Mouse (Mus musculus) liver, embryonic 13.5 days (tissue): ENCODE measurements at regions not wholly inside any gene's neighbourhood (a gene's known extent, or its start where the extent isn't known, plus 50 kb on each side); places are given as distances from the start of the nearest gene placed in this dataset.

Experiments used
- ATAC-seq: fragments of 200-750 bp; cut with Nextera tagmentation; 2 replicates; pipeline ENCODE4 v1.8.0; 2017; ENCODE audit warnings: low read depth, mild to moderate bottlenecking, moderate number of reproducible peaks, moderate library complexity
- DNase-seq: peaks from one replicate; pipeline ENCODE4 v3.0.0; 2022
- H3K27ac ChIP-seq: fragments of 300-500 bp; sonication (generic); 2 replicates; pipeline ENCODE4 v1.5.1; 2015; ENCODE audit warnings: moderate library complexity, mild to moderate bottlenecking, inconsistent platforms
- H3K27me3 ChIP-seq: fragments of 300-500 bp; sonication (generic); 2 replicates; pipeline ENCODE4 v1.6.1; 2015; ENCODE audit warnings: mild to moderate bottlenecking, inconsistent platforms
- H3K36me3 ChIP-seq: fragments of 300-500 bp; sonication (generic); 2 replicates; pipeline ENCODE4 v1.6.1; 2015; ENCODE audit warnings: mild to moderate bottlenecking, inconsistent platforms
- H3K4me1 ChIP-seq: fragments of 300-500 bp; sonication (generic); replicated peaks from 2 replicates; pipeline ENCODE4 v1.6.1; 2015; ENCODE audit warnings: inconsistent platforms
- H3K4me2 ChIP-seq: fragments of 300-500 bp; sonication (generic); 2 replicates; pipeline ENCODE4 v1.6.1; 2015; ENCODE audit warnings: inconsistent platforms, mild to moderate bottlenecking, moderate library complexity
- H3K4me3 ChIP-seq: fragments of 300-500 bp; sonication (generic); replicated peaks from 2 replicates; pipeline ENCODE4 v1.5.1; 2015; ENCODE audit warnings: mild to moderate bottlenecking, inconsistent platforms
- H3K9ac ChIP-seq: fragments of 300-500 bp; sonication (generic); 2 replicates; pipeline ENCODE4 v1.6.1; 2015; ENCODE audit warnings: mild to moderate bottlenecking, inconsistent platforms
- H3K9me3 ChIP-seq: fragments of 300-500 bp; sonication (generic); replicated peaks from 2 replicates; pipeline ENCODE4 v1.6.1; 2016; ENCODE audit warnings: inconsistent platforms
- WGBS: fragments of 180-500 bp; shearing (Covaris S2); methylation state at CpG from one replicate; pipeline ENCODE4 v1.1.7; 2015; ENCODE audit not compliant: insufficient replicate concordance; 5-methylcytosine and 5-hydroxymethylcytosine counted together

GRCm38 (mm10) chr11:79823631-79824310 lies 138.4 kb downstream of the Utp6 start:
- WGBS: 75% methylated on average over 11 of the region's 11 CpGs
- H3K36me3 ChIP-seq: no peaks in the 10 kb centered on the region
- no peak for ATAC-seq
- H3K4me1 ChIP-seq: no peaks in the 10 kb centered on the region
- DNase-seq: no peak
- no peak overlapping the region for H3K9ac ChIP-seq
- H3K4me3 ChIP-seq: no peak overlapping the region
- no peak overlapping the region for H3K4me2 ChIP-seq
- no peak overlapping the region for H3K27ac ChIP-seq
- no peaks in the 10 kb centered on the region for H3K9me3 ChIP-seq
- H3K27me3 ChIP-seq: no peaks in the 10 kb centered on the region

GRCm38 (mm10) chr11:79821986-79822385 lies 140.2 kb downstream of the Utp6 start:
- 68% methylated on average over 5 of the region's 5 CpGs for WGBS
- no peaks in the 10 kb centered on the region for H3K36me3 ChIP-seq
- DNase-seq: no peak
- ATAC-seq: no peak
- H3K27me3 ChIP-seq: no peaks in the 10 kb centered on the region
- H3K4me1 ChIP-seq: no peaks in the 10 kb centered on the region
- no peak overlapping the region for H3K4me3 ChIP-seq
- H3K9ac ChIP-seq: no peak overlapping the region
- H3K9me3 ChIP-seq: no peaks in the 10 kb centered on the region
- H3K27ac ChIP-seq: no peak overlapping the region
- no peak overlapping the region for H3K4me2 ChIP-seq

- 79% methylated on average over 3 of the region's 3 CpGs for WGBS
- Histone ChIP-seq H3K4me3 (no peak overlapping the region), H3K9me3 (no peaks in the 10 kb centered on the region), H3K27ac (no peak overlapping the region), H3K27me3 (no peaks in the 10 kb centered on the region), H3K4me2 (no peak overlapping the region), H3K4me1 (no peaks in the 10 kb centered on the region), H3K9ac (no peak overlapping the region), H3K36me3 (no peaks in the 10 kb centered on the region)
- ATAC-seq (no peak), DNase-seq (no peak)
Measured at GRCm38 (mm10) chr11:79815156-79815555, 147.0 kb downstream of the Utp6 start.

- H3K9ac ChIP-seq: no peak overlapping the region
- no peaks in the 10 kb centered on the region for H3K36me3 ChIP-seq
- WGBS: 30% methylated on average over 17 of the region's 17 CpGs
- no peak for ATAC-seq
- H3K4me2 ChIP-seq: no peak overlapping the region
- no peak for DNase-seq
- no peaks in the 10 kb centered on the region; the same call in 1 of the 2 replicates for H3K27me3 ChIP-seq
- H3K4me1 ChIP-seq: 0 out of 2 replicates have a peak, but pooled peaks cover 4% of the 10 kb centered on the region
- no peak overlapping the region for H3K27ac ChIP-seq
- peaks cover 6% of the 10 kb centered on the region; the same call in 1 of the 2 replicates for H3K9me3 ChIP-seq
- H3K4me3 ChIP-seq: no peak overlapping the region
Measured at GRCm38 (mm10) chr11:79806911-79807466, 155.2 kb downstream of the Utp6 start.

GRCm38 (mm10) chr11:79806417-79806816 lies 155.8 kb downstream of the Utp6 start:
- H3K27ac ChIP-seq: no peak overlapping the region
- H3K9me3 ChIP-seq: peaks cover 6% of the 10 kb centered on the region; the same call in 1 of the 2 replicates
- no peak overlapping the region for H3K9ac ChIP-seq
- ATAC-seq (no peak), DNase-seq (no peak)
- 0 out of 2 replicates have a peak, but pooled peaks cover 4% of the 10 kb centered on the region for H3K4me1 ChIP-seq
- H3K4me2 ChIP-seq: no peak overlapping the region
- no peaks in the 10 kb centered on the region; the same call in 1 of the 2 replicates for H3K27me3 ChIP-seq
- H3K36me3 ChIP-seq: no peaks in the 10 kb centered on the region
- no peak overlapping the region for H3K4me3 ChIP-seq
- 74% methylated on average over 10 of the region's 10 CpGs for WGBS

- WGBS: 74% methylated on average over 10 of the region's 10 CpGs
- DNase-seq (no peak), ATAC-seq (no peak)
- no peak overlapping the region for H3K4me2 ChIP-seq
- H3K27me3 ChIP-seq: no peaks in the 10 kb centered on the region; the same call in 1 of the 2 replicates
- H3K4me3 ChIP-seq: no peak overlapping the region
- H3K9ac ChIP-seq: no peak overlapping the region
- H3K9me3 ChIP-seq: peaks cover 6% of the 10 kb centered on the region; the same call in 1 of the 2 replicates
- no peaks in the 10 kb centered on the region for H3K36me3 ChIP-seq
- 0 out of 2 replicates have a peak, but pooled peaks cover 4% of the 10 kb centered on the region for H3K4me1 ChIP-seq
- H3K27ac ChIP-seq: no peak overlapping the region
Measured at GRCm38 (mm10) chr11:79805981-79806415, 156.2 kb downstream of the Utp6 start.

- Histone ChIP-seq H3K4me3 (no peak overlapping the region), H3K27ac (no peak overlapping the region)
Measured at GRCm38 (mm10) chr11:79803971-79804370, 158.2 kb downstream of the Utp6 start.

GRCm38 (mm10) chr11:79803006-79803405 lies 159.2 kb downstream of the Utp6 start:
- Histone ChIP-seq H3K27ac (no peak overlapping the region), H3K36me3 (no peaks in the 10 kb centered on the region), H3K27me3 (no peaks in the 10 kb centered on the region; the same call in 1 of the 2 replicates), H3K4me2 (no peak overlapping the region), H3K4me1 (0 out of 2 replicates have a peak, but pooled peaks cover 4% of the 10 kb centered on the region), H3K4me3 (no peak overlapping the region), H3K9me3 (peaks cover 6% of the 10 kb centered on the region; the same call in 1 of the 2 replicates), H3K9ac (no peak overlapping the region)
- WGBS: 53% methylated on average over 5 of the region's 5 CpGs
- no peak for ATAC-seq
- DNase-seq: no peak

More at GRCm38 (mm10) chr11:79803971-79804370, 158.2 kb downstream of the Utp6 start:
- Histone ChIP-seq H3K4me1 (0 out of 2 replicates have a peak, but pooled peaks cover 4% of the 10 kb centered on the region), H3K9me3 (peaks cover 6% of the 10 kb centered on the region; the same call in 1 of the 2 replicates), H3K4me2 (no peak overlapping the region), H3K36me3 (no peaks in the 10 kb centered on the region), H3K27me3 (no peaks in the 10 kb centered on the region; the same call in 1 of the 2 replicates), H3K9ac (no peak overlapping the region)
- DNase-seq (no peak), ATAC-seq (no peak)
- 53% methylated on average over 2 of the region's 2 CpGs for WGBS

- DNase-seq: no peak
- Histone ChIP-seq H3K9me3 (peaks cover 6% of the 10 kb centered on the region; the same call in 1 of the 2 replicates), H3K27me3 (no peaks in the 10 kb centered on the region; the same call in 1 of the 2 replicates), H3K36me3 (no peaks in the 10 kb centered on the region), H3K4me3 (no peak overlapping the region), H3K27ac (no peak overlapping the region), H3K9ac (no peak overlapping the region), H3K4me2 (no peak overlapping the region), H3K4me1 (0 out of 2 replicates have a peak, but pooled peaks cover 4% of the 10 kb centered on the region)
- 74% methylated on average over 13 of the region's 13 CpGs for WGBS
- ATAC-seq: no peak
Measured at GRCm38 (mm10) chr11:79802566-79802965, 159.6 kb downstream of the Utp6 start.

GRCm38 (mm10) chr11:79800256-79800655 lies 161.9 kb downstream of the Utp6 start:
- peaks cover 6% of the 10 kb centered on the region; the same call in 1 of the 2 replicates for H3K9me3 ChIP-seq
- no peaks in the 10 kb centered on the region for H3K36me3 ChIP-seq
- H3K9ac ChIP-seq: no peak overlapping the region
- no peak overlapping the region for H3K27ac ChIP-seq
- ATAC-seq: no peak
- H3K27me3 ChIP-seq: peaks cover 6% of the 10 kb centered on the region; the same call in 1 of the 2 replicates
- no peak overlapping the region for H3K4me3 ChIP-seq
- 64% methylated on average over 8 of the region's 8 CpGs for WGBS
- DNase-seq: no peak
- no peaks in the 10 kb centered on the region for H3K4me1 ChIP-seq
- no peak overlapping the region for H3K4me2 ChIP-seq

- H3K9ac ChIP-seq: no peak overlapping the region
- WGBS: 77% methylated on average over 3 of the region's 3 CpGs
- H3K4me3 ChIP-seq: no peak overlapping the region
- peaks cover 38% of the 10 kb centered on the region for H3K4me1 ChIP-seq
- no peaks in the 10 kb centered on the region for H3K36me3 ChIP-seq
- H3K9me3 ChIP-seq: no peaks in the 10 kb centered on the region
- DNase-seq (no peak), ATAC-seq (no peak)
- H3K4me2 ChIP-seq: no peak overlapping the region
- no peak overlapping the region for H3K27ac ChIP-seq
- H3K27me3 ChIP-seq: peaks cover 6% of the 10 kb centered on the region; the same call in 1 of the 2 replicates
Measured at GRCm38 (mm10) chr11:79788251-79788741, 173.9 kb downstream of the Utp6 start.
